Mouse (Mus musculus): Measurements from ENCODE around the gene Ctnnbl1.
A peak's percentile ranks its signal among the peaks of the same experiment; 100 is the strongest.

Gene Ctnnbl1

GRCm38 (mm10) chr2:157750926-157751588 lies 13.9 kb downstream of the Ctnnbl1 start:
- DNase-seq (ENCODE audit: low spot score) = no peak

GRCm38 (mm10) chr2:157751589-157752373 lies 14.6 kb downstream of the Ctnnbl1 start:
- DNase-seq (ENCODE audit: low spot score) = peak; percentile 9

- DNase-seq (ENCODE audit: low spot score) = no peak
Observed at GRCm38 (mm10) chr2:157752374-157752743, 15.2 kb downstream of the Ctnnbl1 start.

GRCm38 (mm10) chr2:157755771-157756170 lies 18.6 kb downstream of the Ctnnbl1 start:
- DNase-seq (ENCODE audit: low spot score) = no peak

- no peak for DNase-seq (ENCODE audit: low spot score)
Observed at GRCm38 (mm10) chr2:157756193-157756592, 19.0 kb downstream of the Ctnnbl1 start.

GRCm38 (mm10) chr2:157758395-157758794 lies 21.2 kb downstream of the Ctnnbl1 start:
- no peak for DNase-seq (ENCODE audit: low spot score)

GRCm38 (mm10) chr2:157759717-157760116 lies 22.5 kb downstream of the Ctnnbl1 start:
- no peak for DNase-seq (ENCODE audit: low spot score)

- no peak for DNase-seq (ENCODE audit: low spot score)
Observed at GRCm38 (mm10) chr2:157762903-157763302, 25.7 kb downstream of the Ctnnbl1 start.

GRCm38 (mm10) chr2:157766591-157766990 lies 29.4 kb downstream of the Ctnnbl1 start:
- no peak for DNase-seq (ENCODE audit: low spot score)

- DNase-seq (ENCODE audit: low spot score) = no peak
Observed at GRCm38 (mm10) chr2:157768682-157769429, 31.7 kb downstream of the Ctnnbl1 start.

- no peak for DNase-seq (ENCODE audit: low spot score)
Observed at GRCm38 (mm10) chr2:157770761-157771160, 33.6 kb downstream of the Ctnnbl1 start.

GRCm38 (mm10) chr2:157773661-157774060 lies 36.5 kb downstream of the Ctnnbl1 start:
- no peak for DNase-seq (ENCODE audit: low spot score)

GRCm38 (mm10) chr2:157775957-157776356 lies 38.8 kb downstream of the Ctnnbl1 start:
- no peak for DNase-seq (ENCODE audit: low spot score)

- no peak for DNase-seq (ENCODE audit: low spot score)
Observed at GRCm38 (mm10) chr2:157780956-157781355, 43.8 kb downstream of the Ctnnbl1 start.

GRCm38 (mm10) chr2:157783152-157783551 lies 46.0 kb downstream of the Ctnnbl1 start:
- DNase-seq (ENCODE audit: low spot score) = no peak

GRCm38 (mm10) chr2:157784238-157784637 lies 47.0 kb downstream of the Ctnnbl1 start:
- DNase-seq (ENCODE audit: low spot score) = no peak

- no peak for DNase-seq (ENCODE audit: low spot score)
Observed at GRCm38 (mm10) chr2:157784647-157785046, 47.4 kb downstream of the Ctnnbl1 start.

- no peak for DNase-seq (ENCODE audit: low spot score)
Observed at GRCm38 (mm10) chr2:157789226-157789625, 52.0 kb downstream of the Ctnnbl1 start.

GRCm38 (mm10) chr2:157790836-157791495 lies 53.8 kb downstream of the Ctnnbl1 start:
- no peak for DNase-seq (ENCODE audit: low spot score)

GRCm38 (mm10) chr2:157791528-157792162 lies 54.4 kb downstream of the Ctnnbl1 start:
- no peak for DNase-seq (ENCODE audit: low spot score)

GRCm38 (mm10) chr2:157792840-157793552 lies 55.8 kb downstream of the Ctnnbl1 start:
- DNase-seq (ENCODE audit: low spot score) = no peak
